Mouse (Mus musculus) myocyte (in vitro differentiated cells): ENCODE measurements around the gene Syndig1.

Experiments
- MAX ChIP-seq: IDR thresholded peaks from one replicate; pipeline ENCODE4 v1.6.1; 2011; ENCODE audit warnings: low read depth, mild to moderate bottlenecking, control low read depth
- POLR2A ChIP-seq: IDR thresholded peaks from one replicate; pipeline ENCODE4 v1.6.1; 2011; ENCODE audit warnings: low read depth, mild to moderate bottlenecking, control low read depth, moderate library complexity; ENCODE audit not compliant: insufficient read length
- USF1 ChIP-seq: IDR thresholded peaks from one replicate; pipeline ENCODE4 v1.6.1; 2011; ENCODE audit warnings: low read depth, mild to moderate bottlenecking, control low read depth, moderate library complexity

GRCm38 (mm10) chr2:149877954-149878353 is 48.9 kb downstream of the Syndig1 start:
- TF ChIP-seq POLR2A (no peak), USF1 (no peak), MAX (no peak)
